Mouse (Mus musculus) CH12.LX (cell line): ENCODE measurements around the gene Rrp1.

Experiments
- BHLHE40 ChIP-seq: IDR thresholded peaks from 2 replicates; pipeline ENCODE4 v1.6.1; 2011; ENCODE audit warnings: mild to moderate bottlenecking, low read depth, low read length, improper control_type of control experiment
- CTCF ChIP-seq, 2 experiments: IDR thresholded peaks in 1 of 2; conservative IDR thresholded peaks in 1 of 2; 2 replicates each; pipeline ENCODE4 v1.5.1; 2011 to 2012; ENCODE audit warnings: low read depth in 2 of 2, low read length in 2 of 2, improper control_type of control experiment in 1 of 2, inconsistent platforms in 1 of 2, mild to moderate bottlenecking in 1 of 2, moderate library complexity in 1 of 2
- MAX ChIP-seq: IDR thresholded peaks from 2 replicates; pipeline ENCODE4 v1.6.1; 2011; ENCODE audit warnings: low read length, improper control_type of control experiment
- NELFE ChIP-seq: IDR thresholded peaks from 2 replicates; pipeline ENCODE4 v1.6.1; 2011; ENCODE audit warnings: low read depth, low read length, improper control_type of control experiment
- PAX5 ChIP-seq: IDR thresholded peaks from 2 replicates; pipeline ENCODE4 v1.6.1; 2012; ENCODE audit warnings: low read length, inconsistent platforms, mixed read lengths
- POLR2A ChIP-seq: IDR thresholded peaks from 2 replicates; pipeline ENCODE4 v1.6.1; 2011; ENCODE audit warnings: low read depth, mild to moderate bottlenecking, improper control_type of control experiment, low read length
- USF2 ChIP-seq: conservative IDR thresholded peaks from 2 replicates; pipeline ENCODE4 v1.6.1; 2011; ENCODE audit warnings: low read depth, low read length, improper control_type of control experiment

- TF ChIP-seq NELFE (no peak), POLR2A (no peak), PAX5 (no peak), CTCF (conservative IDR thresholded peaks at IDR 0.05 in 1 of 2, IDR thresholded peaks at IDR 0.05 in 1 of 2; ENCODE audit: low read depth in 2 of 2, low read length in 2 of 2) (no peak), MAX (no peak), USF2 (no peak), BHLHE40 (no peak)
Measured at GRCm38 (mm10) chr10:78396625-78396885, 16.3 kb downstream of the Rrp1 start.
